Mouse (Mus musculus): ENCODE data around the gene Crnkl1. TPM values are rescaled to one million over a fixed set of nuclear protein-coding genes. Genes with fewer than 3 reads are reported as not detected.
"Not testable (repeated sequence)": the region's sequence is repeated elsewhere in the genome, so short reads cannot be mapped to it uniquely, and the experiment has no call there.

Gene Crnkl1
- polyA plus RNA-seq, 1 experiment = 21.0 TPM

- H3K4me1 ChIP-seq (ENCODE audit: control insufficient read depth, insufficient read depth, low read length) = no peaks in the 10 kb centered on the region
- WGBS = 30% methylated on average over 12 of the region's 12 CpGs
- H3K4me3 ChIP-seq (replicated peaks; ENCODE audit: control insufficient read depth, low read depth, low read length) = no peak overlapping the region
- TF ChIP-seq POLR2A (IDR thresholded peaks at IDR 0.05; ENCODE audit: borderline replicate concordance, control insufficient read depth, low read depth, low read length) (no peak), CTCF (IDR thresholded peaks at IDR 0.05; ENCODE audit: control insufficient read depth, insufficient read depth, low read length) (no peak)
- H3K27ac ChIP-seq (ENCODE audit: control insufficient read depth, insufficient read depth, low read depth, low read length, poor library complexity) = no peak overlapping the region
Observed at GRCm38 (mm10) chr2:145903983-145904616, 30.7 kb downstream of the Crnkl1 start.

GRCm38 (mm10) chr2:145903061-145903901 is 31.5 kb downstream of the Crnkl1 start:
- Histone ChIP-seq H3K4me1 (ENCODE audit: control insufficient read depth, insufficient read depth, low read length) (no peaks in the 10 kb centered on the region), H3K27ac (ENCODE audit: control insufficient read depth, insufficient read depth, low read depth, low read length, poor library complexity) (peak overlapping the region; percentile 79)
- under 1% methylated on average over 68 of the region's 68 CpGs for WGBS

GRCm38 (mm10) chr2:145901861-145902260 is 33.0 kb downstream of the Crnkl1 start, which contains the start of gene Naa20:
Gene Naa20, plus strand, starts transcription at chr2:145902099.
- no peak for TF ChIP-seq POLR2A (IDR thresholded peaks at IDR 0.05; ENCODE audit: borderline replicate concordance, control insufficient read depth, low read depth, low read length)
- TF ChIP-seq CTCF (IDR thresholded peaks at IDR 0.05; ENCODE audit: control insufficient read depth, insufficient read depth, low read length) = no peak
- no peaks in the 10 kb centered on the region for H3K4me1 ChIP-seq (ENCODE audit: control insufficient read depth, insufficient read depth, low read length)
- WGBS = 79% methylated on average over 6 of the region's 6 CpGs
- H3K27ac ChIP-seq (ENCODE audit: control insufficient read depth, insufficient read depth, low read depth, low read length, poor library complexity) = no peak within 1 kb of the TSS
- H3K4me3 ChIP-seq (replicated peaks; ENCODE audit: control insufficient read depth, low read depth, low read length) = peak within 1 kb of the TSS; percentile 91

More at GRCm38 (mm10) chr2:145903061-145903901, 31.5 kb downstream of the Crnkl1 start:
- TF ChIP-seq CTCF (IDR thresholded peaks at IDR 0.05; ENCODE audit: control insufficient read depth, insufficient read depth, low read length) (peak; percentile 49; the same call in 1 of the 2 replicates), POLR2A (IDR thresholded peaks at IDR 0.05; ENCODE audit: borderline replicate concordance, control insufficient read depth, low read depth, low read length) (peak; percentile 46; the same call in 1 of the 2 replicates)
- H3K4me3 ChIP-seq (replicated peaks; ENCODE audit: control insufficient read depth, low read depth, low read length) = peak overlapping the region; percentile 91

- WGBS = 75% methylated on average over 8 of the region's 8 CpGs
Observed at GRCm38 (mm10) chr2:145900318-145900717, 34.5 kb downstream of the Crnkl1 start.

GRCm38 (mm10) chr2:145898106-145898505 is 36.7 kb downstream of the Crnkl1 start:
- no peak overlapping the region for H3K4me3 ChIP-seq (replicated peaks; ENCODE audit: control insufficient read depth, low read depth, low read length)

More at GRCm38 (mm10) chr2:145900318-145900717, 34.5 kb downstream of the Crnkl1 start:
- not testable (repeated sequence) for H3K27ac ChIP-seq (ENCODE audit: control insufficient read depth, insufficient read depth, low read depth, low read length, poor library complexity); H3K4me3 ChIP-seq (replicated peaks; ENCODE audit: control insufficient read depth, low read depth, low read length); H3K4me1 ChIP-seq (ENCODE audit: control insufficient read depth, insufficient read depth, low read length)

GRCm38 (mm10) chr2:145893756-145894155 is 41.1 kb downstream of the Crnkl1 start:
- WGBS = 96% methylated on average over 6 of the region's 6 CpGs
- Histone ChIP-seq H3K4me3 (replicated peaks; ENCODE audit: control insufficient read depth, low read depth, low read length) (no peak overlapping the region), H3K4me1 (ENCODE audit: control insufficient read depth, insufficient read depth, low read length) (peaks cover 1% of the 10 kb centered on the region; the same call in 1 of the 2 replicates), H3K27ac (ENCODE audit: control insufficient read depth, insufficient read depth, low read depth, low read length, poor library complexity) (no peak overlapping the region)
- TF ChIP-seq CTCF (IDR thresholded peaks at IDR 0.05; ENCODE audit: control insufficient read depth, insufficient read depth, low read length) = no peak
- no peak for TF ChIP-seq POLR2A (IDR thresholded peaks at IDR 0.05; ENCODE audit: borderline replicate concordance, control insufficient read depth, low read depth, low read length)

More at GRCm38 (mm10) chr2:145898106-145898505, 36.7 kb downstream of the Crnkl1 start:
- 82% methylated on average over 9 of the region's 9 CpGs for WGBS
- TF ChIP-seq POLR2A (IDR thresholded peaks at IDR 0.05; ENCODE audit: borderline replicate concordance, control insufficient read depth, low read depth, low read length) = no peak
- TF ChIP-seq CTCF (IDR thresholded peaks at IDR 0.05; ENCODE audit: control insufficient read depth, insufficient read depth, low read length) = no peak
- no peaks in the 10 kb centered on the region for H3K4me1 ChIP-seq (ENCODE audit: control insufficient read depth, insufficient read depth, low read length)
- H3K27ac ChIP-seq (ENCODE audit: control insufficient read depth, insufficient read depth, low read depth, low read length, poor library complexity) = no peak overlapping the region

- WGBS = 77% methylated on average over 2 of the region's 2 CpGs
- TF ChIP-seq CTCF (IDR thresholded peaks at IDR 0.05; ENCODE audit: control insufficient read depth, insufficient read depth, low read length) = no peak
- no peak for TF ChIP-seq POLR2A (IDR thresholded peaks at IDR 0.05; ENCODE audit: borderline replicate concordance, control insufficient read depth, low read depth, low read length)
- peaks cover 5% of the 10 kb centered on the region; the same call in 1 of the 2 replicates for H3K4me1 ChIP-seq (ENCODE audit: control insufficient read depth, insufficient read depth, low read length)
- H3K4me3 ChIP-seq (replicated peaks; ENCODE audit: control insufficient read depth, low read depth, low read length) = no peak overlapping the region
- no peak overlapping the region for H3K27ac ChIP-seq (ENCODE audit: control insufficient read depth, insufficient read depth, low read depth, low read length, poor library complexity)
Observed at GRCm38 (mm10) chr2:145890571-145890970, 44.2 kb downstream of the Crnkl1 start.

GRCm38 (mm10) chr2:145888766-145889480 is 45.9 kb downstream of the Crnkl1 start:
- Histone ChIP-seq H3K27ac (ENCODE audit: control insufficient read depth, insufficient read depth, low read depth, low read length, poor library complexity) (peak overlapping the region; percentile 77; the same call in 1 of the 2 replicates), H3K4me3 (replicated peaks; ENCODE audit: control insufficient read depth, low read depth, low read length) (no peak overlapping the region), H3K4me1 (ENCODE audit: control insufficient read depth, insufficient read depth, low read length) (peaks cover 5% of the 10 kb centered on the region; the same call in 1 of the 2 replicates)
- TF ChIP-seq POLR2A (IDR thresholded peaks at IDR 0.05; ENCODE audit: borderline replicate concordance, control insufficient read depth, low read depth, low read length) = no peak
- TF ChIP-seq CTCF (IDR thresholded peaks at IDR 0.05; ENCODE audit: control insufficient read depth, insufficient read depth, low read length) = no peak
- 55% methylated on average over 6 of the region's 6 CpGs for WGBS
